Mouse (Mus musculus): ENCODE measurements around the gene Glod4. TPM values are rescaled to one million over a fixed set of nuclear protein-coding genes. Genes with fewer than 3 reads are reported as not detected.

The Glod4 gene
- 75.2 and 79.0 TPM in 2 replicates for total RNA-seq (2021)
- long read RNA-seq, experiment 1, full-length matches to known transcripts, result 128 of 138 reads
- long read RNA-seq, experiment 1, partial matches to known transcripts, result 1 of 138 reads
- long read RNA-seq, experiment 1, other reads (novel, unspliced or antisense), result 9 of 138 reads
- long read RNA-seq, experiment 2, transcript Glod4-201 (9 exons, 1,434 nt), result major isoform, 108 of 123 reads
- long read RNA-seq, experiment 2, partial matches to known transcripts, result 6 of 123 reads
- long read RNA-seq, experiment 2, other reads (novel, unspliced or antisense), result 8 of 123 reads

DNA sequence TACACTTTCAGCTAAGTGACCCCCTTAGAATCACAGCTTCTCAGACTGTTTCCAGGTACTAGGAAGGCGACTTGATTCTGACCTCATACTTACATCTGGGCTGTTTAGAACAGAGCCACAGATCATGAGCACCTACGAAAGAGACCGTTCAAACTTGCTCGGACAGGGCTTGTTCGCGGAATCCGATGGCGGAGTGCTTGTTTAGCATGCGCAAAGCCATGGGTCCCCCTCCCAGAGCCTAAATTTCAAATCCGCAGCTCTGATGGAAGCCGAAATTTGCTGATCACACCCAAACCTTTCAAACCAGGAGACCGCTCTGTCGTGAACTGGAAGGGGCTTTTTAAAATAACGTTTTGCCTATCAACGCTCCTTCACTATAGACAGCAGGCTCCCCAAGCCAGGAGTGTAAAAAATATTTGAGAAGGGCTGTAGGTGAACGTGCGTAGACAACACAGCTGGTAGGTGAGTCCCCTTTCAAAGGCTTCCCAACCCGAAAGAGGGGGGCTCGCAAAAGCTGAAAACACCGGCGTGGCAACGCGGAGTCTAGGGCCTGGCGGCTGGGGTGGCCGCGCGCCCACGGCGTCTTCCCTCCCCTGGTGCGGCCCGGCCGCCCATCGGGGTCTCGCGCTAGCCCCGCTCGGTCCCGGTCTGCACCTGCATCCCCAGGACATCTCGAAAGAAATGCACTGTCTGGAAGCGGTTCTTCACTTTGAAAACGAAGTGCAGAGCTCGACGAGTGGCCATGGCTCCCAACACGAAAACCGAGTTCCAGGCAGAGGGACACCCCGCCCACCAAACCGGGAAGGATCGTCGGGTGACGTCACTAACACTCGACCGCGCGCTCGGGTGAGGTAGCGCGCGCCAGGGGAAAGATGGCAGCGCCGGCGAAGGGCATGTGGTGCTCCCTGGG lies at the start of gene Glod4, which contains the start of gene Mrm3:
Gene Glod4, minus strand, starts transcription at position 825 of the 910 bp plus-strand sequence.
Gene Mrm3, plus strand, starts transcription at position 815 of the 910 bp plus-strand sequence.
- DNase-seq, result peak; percentile 97

DNA sequence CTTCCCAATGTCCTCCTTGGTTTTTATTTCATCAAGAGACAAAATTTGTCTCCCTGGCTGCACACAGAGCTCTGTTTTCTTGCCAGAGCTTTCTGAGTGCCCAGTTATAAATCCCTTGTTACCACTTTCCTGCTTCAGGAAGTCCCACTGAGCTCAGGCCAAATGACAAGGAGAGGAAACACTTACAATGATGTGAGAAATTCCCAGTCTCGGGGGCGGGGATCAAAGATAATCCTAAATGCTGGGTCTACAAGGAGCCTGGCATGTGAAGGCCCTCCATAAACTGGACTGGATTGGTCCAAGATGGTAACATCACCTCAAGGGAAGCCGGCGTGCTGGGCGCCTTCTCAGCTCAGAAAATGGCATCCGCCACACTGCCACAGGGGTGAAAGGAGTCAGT lies 49.3 kb upstream of the Glod4 start:
- peak; percentile 44 for DNase-seq

DNA sequence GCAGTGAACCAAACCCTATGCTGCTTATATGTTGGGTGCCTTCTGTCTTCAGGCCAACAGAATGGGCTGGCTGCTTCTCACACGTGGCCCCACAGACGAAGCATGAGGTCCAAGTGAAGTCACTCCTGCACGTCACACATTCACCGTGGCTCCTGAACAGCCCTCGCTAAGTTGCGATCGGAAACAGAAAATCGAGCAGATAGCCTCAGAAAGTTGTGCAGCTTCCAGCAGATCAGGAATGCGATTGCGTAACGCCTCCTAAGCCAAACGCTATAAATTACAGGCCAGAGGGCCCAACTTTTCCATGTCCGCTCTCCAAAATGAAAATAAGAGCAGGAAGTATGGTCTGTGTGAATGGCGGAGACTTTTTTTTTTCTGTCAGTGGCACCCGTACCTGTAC lies 48.9 kb upstream of the Glod4 start:
- DNase-seq, result peak; percentile 71

GRCm38 (mm10) chr11:76291960-76292359 lies 48.4 kb upstream of the Glod4 start:
- DNase-seq, result no peak

GRCm38 (mm10) chr11:76290367-76290766 lies 46.8 kb upstream of the Glod4 start:
- DNase-seq, result no peak

DNA sequence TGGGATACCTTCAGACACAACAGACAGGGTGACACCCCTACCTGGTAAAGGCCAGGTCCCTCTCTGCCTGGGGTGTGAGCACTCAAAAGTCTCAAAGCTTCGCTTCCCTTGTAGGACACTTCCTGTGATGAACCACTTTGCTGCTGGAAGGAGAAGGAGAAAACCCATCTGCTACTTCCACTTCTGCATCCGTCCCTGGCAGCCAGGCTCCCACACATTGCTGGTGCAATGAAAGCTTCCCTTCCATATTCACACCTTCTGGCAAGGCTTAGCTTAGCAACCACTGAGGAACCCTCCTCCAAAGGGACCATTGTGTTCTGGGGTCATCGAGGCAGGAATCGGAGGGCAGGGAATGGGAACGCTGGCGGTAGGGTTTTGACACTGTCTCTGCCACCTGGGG lies 45.1 kb upstream of the Glod4 start:
- no peak for DNase-seq

DNA sequence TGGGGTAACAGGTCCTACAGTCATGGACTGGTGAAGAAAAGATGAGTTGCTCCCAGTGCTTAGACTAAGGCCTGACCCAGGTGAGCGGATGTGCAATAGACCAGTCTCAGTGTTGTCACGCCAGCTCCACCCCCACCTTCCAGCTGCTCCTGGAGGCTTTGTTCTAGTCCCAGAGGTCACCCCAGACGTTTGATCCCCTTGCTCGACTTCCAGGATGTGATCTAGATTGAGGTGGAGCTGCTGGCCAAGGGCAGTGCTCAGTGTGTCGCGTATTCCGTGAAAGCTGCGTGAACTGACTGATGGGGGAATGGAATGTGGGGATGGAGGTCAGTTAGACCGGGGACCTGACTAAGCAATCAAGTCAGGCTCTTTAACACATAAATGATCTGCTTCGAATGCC lies 43.8 kb upstream of the Glod4 start:
- no peak for DNase-seq

DNA sequence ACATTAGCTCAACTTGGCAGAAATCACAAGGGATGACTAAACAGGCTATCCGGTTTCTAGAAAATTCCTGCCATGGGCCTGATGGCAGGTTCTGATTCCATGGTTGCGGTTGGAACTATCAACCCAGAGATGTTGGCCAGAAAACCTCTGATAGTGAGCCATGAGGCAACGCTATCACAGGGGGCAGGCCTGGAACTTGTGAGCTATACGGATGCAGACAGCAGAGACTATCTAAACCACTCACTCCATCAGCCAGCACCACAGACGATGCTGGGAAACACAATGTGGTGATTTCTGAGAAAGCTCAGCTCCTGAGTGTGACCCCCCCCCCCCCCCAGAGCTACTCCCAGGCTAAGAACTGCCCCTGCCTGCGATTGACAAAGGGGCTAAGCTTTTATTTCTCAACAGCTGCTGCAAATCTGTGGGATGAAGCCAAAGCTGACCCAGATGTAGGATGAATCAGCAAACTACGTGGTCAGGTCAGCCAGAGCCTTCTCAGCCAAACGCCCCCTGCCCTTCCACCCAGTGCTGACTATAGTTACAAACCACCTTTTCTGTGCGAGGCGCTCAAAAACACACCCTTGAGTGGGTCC lies 43.1 kb upstream of the Glod4 start:
- no peak for DNase-seq

- DNase-seq, result peak; percentile 60
Measured at GRCm38 (mm10) chr11:76285431-76286075, 42.0 kb upstream of the Glod4 start.

DNA sequence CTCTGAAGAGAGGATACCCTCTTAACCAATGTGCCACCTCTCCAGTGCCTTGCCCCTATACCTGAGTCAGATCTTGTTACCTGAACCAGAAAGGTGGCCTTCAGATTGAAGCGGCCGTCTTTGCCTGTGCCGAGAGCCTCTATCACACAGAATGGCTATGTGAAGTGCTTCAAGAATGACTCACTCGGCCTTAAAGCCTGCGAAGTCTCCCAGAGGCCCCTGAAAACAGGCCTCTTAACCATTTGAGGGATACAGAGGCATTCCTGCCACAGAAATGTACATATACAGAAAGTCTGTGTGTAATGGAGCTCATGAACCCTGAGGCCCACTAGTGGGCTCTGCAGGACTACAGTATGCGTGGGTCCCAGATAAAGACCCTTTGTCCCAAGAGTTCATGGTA lies 40.3 kb upstream of the Glod4 start:
- no peak for DNase-seq

DNA sequence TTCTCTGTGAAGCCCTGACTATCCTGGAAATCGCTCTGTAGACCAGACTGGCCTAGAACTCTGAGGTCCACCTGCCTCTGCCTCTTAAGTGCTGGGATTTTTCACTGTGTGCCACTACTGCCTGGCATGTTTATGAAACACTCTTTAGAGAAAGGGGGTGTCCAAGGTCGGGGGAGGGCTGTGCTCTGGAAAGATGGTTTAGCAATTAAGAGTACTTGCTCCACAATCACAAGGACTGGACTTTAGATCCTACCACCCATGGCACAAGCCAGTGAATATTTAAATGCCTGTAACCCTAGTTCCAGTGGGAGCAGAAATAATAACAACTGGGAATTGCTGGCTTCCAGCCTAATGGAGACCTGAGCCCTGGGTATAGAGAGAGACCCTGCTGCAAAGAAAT lies 36.4 kb upstream of the Glod4 start:
- no peak for DNase-seq

- no peak for DNase-seq
Measured at GRCm38 (mm10) chr11:76278960-76279852, 35.7 kb upstream of the Glod4 start.

DNA sequence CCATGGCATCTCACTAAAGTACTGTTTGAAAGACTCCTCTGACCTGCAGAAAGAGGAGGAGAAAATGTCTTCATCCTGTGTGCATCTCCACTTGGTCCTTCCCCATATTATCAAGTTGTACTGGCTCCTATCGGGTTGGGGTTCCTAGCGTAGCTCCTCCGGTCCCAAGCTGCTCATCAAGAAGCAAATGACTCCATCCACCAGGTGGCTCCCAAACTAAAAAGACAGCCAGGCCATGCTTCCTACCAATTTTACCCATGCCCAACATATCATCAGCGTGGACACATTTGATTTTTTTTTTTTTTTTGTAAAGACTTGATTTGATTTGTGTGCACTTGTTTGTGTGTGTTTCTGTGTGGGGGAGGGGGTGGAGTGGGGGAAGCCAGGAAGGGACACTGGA lies 28.9 kb upstream of the Glod4 start:
- DNase-seq, result no peak

GRCm38 (mm10) chr11:76268521-76269065 lies 25.1 kb upstream of the Glod4 start:
- DNase-seq, result no peak

- no peak for DNase-seq
Measured at GRCm38 (mm10) chr11:76268001-76268459, 24.5 kb upstream of the Glod4 start.

- peak; percentile 53 for DNase-seq
Measured at GRCm38 (mm10) chr11:76267550-76267949, 24.0 kb upstream of the Glod4 start.

- DNase-seq, result peak; percentile 25
Measured at GRCm38 (mm10) chr11:76262611-76263351, 19.3 kb upstream of the Glod4 start.

- no peak for DNase-seq
Measured at GRCm38 (mm10) chr11:76261224-76261623, 17.7 kb upstream of the Glod4 start.

DNA sequence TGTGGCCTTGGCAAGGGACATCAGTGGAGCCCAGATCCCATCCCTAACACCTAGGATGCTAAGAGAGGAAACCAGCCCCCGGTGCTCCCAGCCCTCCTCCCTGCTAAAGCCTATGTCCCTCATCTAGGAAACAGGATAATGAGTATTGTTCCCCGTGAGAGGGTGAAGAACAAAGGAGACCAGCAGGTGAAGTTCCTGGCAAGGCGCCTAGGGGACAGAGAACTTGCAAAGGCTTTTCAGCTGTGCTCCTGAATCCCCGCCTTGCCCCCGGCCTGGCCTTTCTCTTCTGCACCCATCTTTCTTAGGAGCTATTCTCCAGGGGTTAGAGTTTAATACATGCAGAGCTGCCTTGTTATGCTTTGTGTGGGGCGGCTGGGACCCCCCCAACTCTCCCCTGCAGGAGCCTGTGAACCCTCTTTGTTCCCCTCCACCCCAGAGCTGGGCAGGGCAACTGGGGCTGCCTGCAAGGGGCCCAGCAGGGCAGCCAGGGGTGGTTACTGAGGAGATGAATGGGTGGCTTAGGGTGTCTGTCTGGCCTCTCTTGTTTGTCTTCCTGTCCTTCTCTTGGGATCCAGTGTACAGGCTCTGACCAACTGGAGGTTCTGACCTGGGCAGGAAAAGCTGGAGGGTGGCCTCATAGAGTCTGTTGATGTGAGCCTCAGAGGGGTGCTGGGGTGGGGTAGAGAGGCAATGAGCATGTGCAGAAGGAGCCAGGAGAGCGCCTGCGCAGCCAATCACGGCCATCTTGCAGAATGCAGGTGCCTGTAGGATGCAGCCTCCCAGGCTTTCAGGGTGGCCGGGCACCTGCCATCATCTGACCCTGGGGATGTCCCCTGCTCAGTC lies 16.9 kb upstream of the Glod4 start:
- DNase-seq, result no peak

All from adrenal gland, postnatal 14 days (tissue).